Mouse (Mus musculus): ENCODE measurements at regions not wholly inside any gene's neighbourhood (a gene's known extent, or its start where the extent isn't known, plus 50 kb on each side); places are given as distances from the start of the nearest gene placed in this dataset.

DNA sequence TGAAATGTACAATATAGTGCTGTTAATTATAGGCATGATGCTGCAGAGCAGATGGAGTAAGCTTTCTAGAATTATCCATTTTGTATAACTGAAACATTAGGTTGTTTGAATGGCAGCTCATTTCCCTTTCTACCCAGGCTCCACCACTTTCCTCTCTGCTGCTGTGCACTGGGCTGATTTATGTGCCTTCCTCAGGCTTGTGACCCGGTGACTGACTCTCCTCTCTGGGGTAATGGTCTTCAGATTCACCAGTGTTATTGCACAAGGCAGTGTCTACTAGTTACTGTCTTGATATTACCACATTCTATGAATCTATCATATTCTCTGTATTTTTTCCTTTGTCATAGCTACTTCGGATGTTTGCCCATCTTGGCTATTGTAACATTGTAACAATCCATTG, 109.4 kb upstream of the Tpk1 start:
- TF ChIP-seq POLR2A (IDR thresholded peaks at IDR 0.05; ENCODE audit: borderline replicate concordance, extremely low read depth, insufficient read depth, insufficient read length, poor library complexity, severe bottlenecking) (no peak), CTCF (IDR thresholded peaks at IDR 0.05; ENCODE audit: borderline replicate concordance, extremely low read depth, insufficient read depth, insufficient read length) (no peak)
